Mouse (Mus musculus) CD4-positive, CD25-positive, alpha-beta regulatory T cell, adult 4 months (primary cell): Measurements from ENCODE around the gene Agl. TPM values are rescaled to one million over a fixed set of nuclear protein-coding genes. Genes with fewer than 3 reads are reported as not detected.

Experiments
- ATAC-seq: one replicate; pipeline ENCODE4 v1.8.0; 2017
- polyA plus RNA-seq, 2 experiments: library from polyadenylated mRNA; unstranded; fragments of 100-300 nt; shearing (Covaris generic); gene quantifications; one replicate each; pipeline ENCODE4 v1.2.1; 2017

Gene Agl
- polyA plus RNA-seq, 2 experiments from 2014 or later, result 2.5 to 3.5 TPM

DNA sequence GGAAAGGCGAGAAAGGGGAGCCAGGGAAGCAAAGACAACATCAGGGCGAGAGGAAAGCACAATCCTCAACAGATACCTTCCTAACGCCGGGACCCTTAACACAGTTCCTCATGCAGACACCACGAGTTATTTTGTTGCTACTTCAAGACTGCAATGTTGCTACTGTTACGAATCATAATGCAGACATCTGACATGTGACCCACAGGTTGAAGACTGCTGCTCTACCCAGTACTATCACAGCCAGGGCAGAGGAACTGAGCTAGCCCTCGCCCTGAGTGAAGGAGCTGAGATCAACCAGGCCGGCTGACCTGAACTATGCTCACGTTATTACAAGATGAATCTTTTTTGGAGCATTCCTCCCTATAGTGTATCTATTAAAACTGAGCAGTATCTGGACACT, 67.0 kb downstream of the Agl start:
- ATAC-seq, result no peak

GRCm38 (mm10) chr3:116740106-116740505, 67.9 kb downstream of the Agl start:
- no peak for ATAC-seq

DNA sequence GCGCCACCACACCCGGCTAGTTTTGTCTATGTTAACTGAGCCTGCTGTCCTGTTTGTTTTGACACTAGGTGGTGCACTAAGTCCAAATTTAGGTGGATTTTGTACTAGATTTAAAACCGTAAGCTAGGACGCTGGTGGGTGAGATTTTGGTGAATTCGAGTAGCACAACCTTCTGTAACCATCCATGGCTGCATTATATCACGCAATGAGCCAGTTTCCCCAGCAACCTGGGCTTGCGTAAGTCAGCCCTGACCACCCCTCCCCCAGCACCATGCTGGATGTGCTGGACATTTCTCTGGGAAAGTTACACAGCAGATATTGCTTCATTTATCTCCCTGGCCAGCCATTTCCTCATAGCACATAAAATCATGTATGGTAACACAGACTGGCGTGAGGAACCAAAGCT, 70.6 kb downstream of the Agl start:
- ATAC-seq, result no peak

DNA sequence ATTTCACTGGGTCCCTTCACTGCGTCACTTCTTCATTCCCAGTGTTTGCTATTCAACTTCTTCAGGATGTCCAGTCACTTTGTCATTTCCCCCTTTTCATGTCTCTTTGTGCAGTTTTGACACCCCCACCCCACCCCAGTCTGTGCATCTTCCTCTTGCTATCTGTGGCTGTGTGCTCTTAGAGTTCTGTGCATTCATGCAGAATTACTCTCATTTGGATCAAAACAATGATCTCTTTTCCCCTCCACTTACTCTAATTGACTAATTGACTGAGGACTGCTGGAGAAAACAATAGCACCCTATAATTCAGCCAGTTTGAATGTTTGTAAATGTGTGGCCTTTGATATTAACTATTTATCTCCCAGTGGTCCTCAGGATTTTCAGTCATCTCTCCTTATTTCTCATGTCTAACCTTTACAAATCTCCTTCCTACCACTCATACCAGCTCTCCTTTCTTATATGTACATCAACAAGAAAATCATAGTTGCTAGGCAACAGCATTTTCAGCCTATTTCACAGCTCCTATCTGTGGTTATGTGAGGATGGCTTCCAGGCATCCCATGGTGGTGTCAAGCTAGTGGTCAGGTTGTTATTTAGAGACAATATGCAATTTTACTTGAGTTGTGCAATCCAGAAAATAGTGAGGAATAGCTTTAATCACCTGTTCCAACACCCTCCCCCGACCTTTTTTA, 78.3 kb downstream of the Agl start:
- no peak for ATAC-seq

- no peak for ATAC-seq
These were observed 81.2 kb downstream of the Agl start for GRCm38 (mm10) chr3:116726807-116727206.

- peak; percentile 66 for ATAC-seq
These were observed 84.2 kb downstream of the Agl start for GRCm38 (mm10) chr3:116723496-116724481.

DNA sequence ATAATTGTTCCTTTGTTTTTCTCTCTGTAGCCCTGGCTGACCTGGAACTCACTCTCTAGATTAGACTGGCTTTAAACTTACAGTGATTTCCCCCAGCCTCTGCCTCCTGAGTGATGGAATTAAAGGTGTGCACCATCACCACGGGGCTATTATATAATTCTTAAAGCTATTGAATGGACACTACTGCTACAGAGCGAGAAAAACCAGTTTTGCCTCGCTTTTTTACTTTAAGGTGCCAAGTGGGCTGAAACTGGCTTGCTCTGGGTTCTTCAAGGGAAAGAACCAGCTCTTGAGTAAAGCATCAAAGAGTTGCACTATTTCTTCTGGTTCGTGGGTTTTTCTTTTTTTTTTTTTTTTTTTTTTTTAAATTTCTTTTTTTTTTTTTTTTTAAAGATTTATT, 85.0 kb downstream of the Agl start:
- ATAC-seq, result peak; percentile 14

GRCm38 (mm10) chr3:116718951-116719350, 89.0 kb downstream of the Agl start:
- ATAC-seq, result no peak

GRCm38 (mm10) chr3:116713031-116713430, 94.9 kb downstream of the Agl start:
- ATAC-seq, result no peak

DNA sequence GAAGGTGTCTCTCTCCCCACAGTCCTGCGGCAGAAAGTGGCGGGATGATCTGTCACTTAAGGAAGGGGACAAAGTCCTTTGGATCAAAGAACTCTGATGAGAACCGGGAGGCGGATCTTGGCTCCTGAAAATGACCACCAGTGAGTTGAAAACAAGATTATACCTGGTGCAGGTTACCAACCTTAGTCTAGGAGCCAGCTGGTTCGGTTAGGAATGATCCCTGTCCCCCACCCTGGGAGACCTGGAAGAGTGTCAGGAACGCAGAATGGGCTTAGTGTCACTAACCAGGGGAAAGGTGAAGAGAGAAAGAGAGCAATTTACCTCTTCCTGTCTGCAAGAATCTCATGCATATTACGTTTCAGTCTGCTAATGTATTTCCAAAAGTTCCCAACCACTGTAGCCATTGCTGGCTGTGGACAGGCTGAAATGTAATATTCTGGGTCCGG, 95.5 kb downstream of the Agl start, which contains the start of gene Slc35a3:
Gene Slc35a3, minus strand, starts transcription at position 396 of the 446 bp plus-strand sequence.
- peak; percentile 9 for ATAC-seq

DNA sequence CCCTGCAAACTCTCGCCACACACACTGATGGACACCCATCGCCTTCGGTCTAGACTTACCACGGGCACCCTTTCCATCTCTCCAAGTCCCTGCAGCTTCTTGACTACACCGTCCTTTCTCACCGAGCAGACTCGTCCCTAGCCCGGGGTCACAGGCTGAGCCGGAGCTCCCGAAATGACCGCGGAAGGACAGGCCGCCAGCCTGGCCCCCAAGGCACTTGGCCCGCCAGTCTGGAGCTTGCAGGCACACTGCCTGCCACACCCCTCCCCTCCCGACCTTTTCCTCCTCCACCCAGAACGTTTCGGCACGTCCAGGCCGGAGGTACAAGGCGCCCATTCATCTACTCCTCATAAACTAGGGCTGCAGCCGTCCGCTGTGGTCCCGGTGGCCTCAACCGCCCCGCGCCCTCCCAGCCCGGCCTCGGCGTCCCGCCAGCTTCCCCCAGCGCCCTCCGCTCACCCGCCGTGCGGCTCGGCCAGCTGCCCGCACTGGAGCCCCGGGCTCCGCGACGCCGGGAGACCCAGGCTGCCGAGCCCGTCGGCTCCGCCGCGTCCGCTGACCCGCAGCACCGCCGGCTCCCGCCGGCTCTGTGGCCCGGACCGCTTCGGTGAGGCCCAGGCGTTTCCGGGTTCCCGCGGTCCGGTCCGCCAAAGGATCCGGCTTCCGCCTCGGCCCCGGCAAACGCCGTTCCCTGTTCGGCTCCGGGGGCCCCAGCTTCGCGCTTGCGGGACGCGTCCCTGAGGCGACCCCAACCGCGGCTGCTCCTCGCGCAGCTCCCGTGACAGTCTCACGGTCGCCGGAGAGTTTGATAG, 96.1 kb downstream of the Agl start:
- peak; percentile 83 for ATAC-seq

DNA sequence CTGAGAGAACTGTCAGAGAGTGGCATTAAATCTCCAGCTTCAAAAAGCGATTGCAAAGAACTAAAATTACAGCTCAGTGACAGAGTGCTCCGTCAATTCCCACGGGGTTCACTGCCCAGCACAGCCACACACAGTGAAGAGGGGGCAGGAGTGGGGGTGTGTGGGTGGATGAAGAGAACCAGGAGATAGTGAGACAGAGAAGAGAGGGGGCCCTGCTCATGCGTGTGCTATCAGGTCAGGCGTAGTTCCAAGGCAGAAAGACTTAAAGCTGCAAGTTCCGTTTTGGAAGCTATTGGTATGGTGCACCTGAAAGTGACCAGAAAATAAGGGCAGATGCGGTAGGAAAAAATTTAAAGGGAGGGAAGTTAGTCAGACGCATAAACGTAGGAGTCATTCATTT, 97.0 kb downstream of the Agl start:
- no peak for ATAC-seq

- no peak for ATAC-seq
These were observed 102.2 kb downstream of the Agl start for GRCm38 (mm10) chr3:116705637-116706204.

DNA sequence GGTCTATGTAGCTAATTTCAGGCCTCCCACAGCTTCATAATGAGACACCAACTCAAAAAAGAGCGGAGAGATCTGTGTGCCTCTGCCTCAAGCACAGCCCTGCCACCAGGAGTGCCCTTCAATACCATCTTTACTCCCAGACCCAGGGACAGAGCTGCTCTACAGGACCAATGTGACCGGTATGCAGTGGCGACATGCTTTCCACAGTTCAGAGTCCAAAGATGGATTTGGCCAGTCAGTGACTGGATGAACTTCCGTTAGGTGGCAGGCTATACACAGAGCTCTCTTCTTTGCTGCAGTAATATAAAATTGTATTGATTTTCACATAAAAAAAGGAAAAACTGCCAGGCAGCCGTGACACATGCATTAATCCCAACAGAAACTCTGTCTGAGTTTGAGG, 104.1 kb downstream of the Agl start:
- no peak for ATAC-seq

DNA sequence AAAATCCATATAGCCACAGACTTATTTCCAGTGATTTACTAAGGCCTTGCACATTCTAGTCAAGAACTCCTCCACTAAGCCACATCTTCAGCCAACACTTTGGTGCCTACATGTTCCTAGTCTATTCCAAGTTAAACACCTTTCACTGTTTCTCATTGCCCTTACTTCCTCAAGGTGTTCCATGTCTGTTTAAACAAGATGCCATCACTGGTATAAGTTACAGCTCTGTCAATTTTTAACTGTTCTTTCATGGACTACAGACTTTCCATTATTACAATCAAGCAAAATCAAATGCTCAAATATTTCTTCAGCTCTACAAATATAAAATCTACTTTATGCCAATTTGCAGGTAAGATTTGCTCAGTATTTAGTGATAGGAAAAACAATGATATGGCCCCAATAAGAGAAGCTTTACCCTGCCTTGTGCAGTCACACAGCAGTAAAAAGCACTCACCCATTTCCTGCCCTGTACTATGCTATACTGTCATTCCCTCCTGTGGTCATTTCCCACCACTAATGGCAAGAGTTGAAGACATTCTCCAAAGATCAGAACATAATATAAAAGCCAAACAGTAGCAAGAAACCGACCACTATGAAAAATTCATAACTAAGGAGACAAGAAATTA, 105.2 kb downstream of the Agl start:
- ATAC-seq, result no peak

- no peak for ATAC-seq
These were observed 106.4 kb downstream of the Agl start for GRCm38 (mm10) chr3:116701601-116702000.

GRCm38 (mm10) chr3:116698786-116699185, 109.2 kb downstream of the Agl start:
- no peak for ATAC-seq

GRCm38 (mm10) chr3:116695666-116695985, 112.3 kb downstream of the Agl start:
- no peak for ATAC-seq

- ATAC-seq, result no peak
These were observed 112.9 kb downstream of the Agl start for GRCm38 (mm10) chr3:116694955-116695665.

GRCm38 (mm10) chr3:116694312-116694711, 113.7 kb downstream of the Agl start:
- ATAC-seq, result no peak
